Mouse (Mus musculus) spleen, adult 2 months (tissue): ENCODE results near the gene Slirp.

ENCODE experiments used
- CTCF ChIP-seq: fragments of 200-500 bp; IDR thresholded peaks from 2 replicates; pipeline ENCODE4 v1.5.1; 2011; ENCODE audit warnings: mild to moderate bottlenecking, inconsistent platforms; ENCODE audit not compliant: insufficient read depth, insufficient read length, insufficient replicate concordance; ENCODE audit errors: extremely low read depth
- POLR2A ChIP-seq: fragments of 200-500 bp; IDR thresholded peaks from 2 replicates; pipeline ENCODE4 v1.6.1; 2011; ENCODE audit warnings: low read depth, low read length, inconsistent platforms

GRCm38 (mm10) chr12:87449456-87449855 is 5.8 kb downstream of the Slirp start:
- TF ChIP-seq POLR2A (no peak), CTCF (no peak)
